Mouse (Mus musculus): ENCODE results near the gene Nkx2-9.
A peak's percentile ranks its signal among the peaks of the same experiment; 100 is the strongest.

Nkx2-9 gene

DNA sequence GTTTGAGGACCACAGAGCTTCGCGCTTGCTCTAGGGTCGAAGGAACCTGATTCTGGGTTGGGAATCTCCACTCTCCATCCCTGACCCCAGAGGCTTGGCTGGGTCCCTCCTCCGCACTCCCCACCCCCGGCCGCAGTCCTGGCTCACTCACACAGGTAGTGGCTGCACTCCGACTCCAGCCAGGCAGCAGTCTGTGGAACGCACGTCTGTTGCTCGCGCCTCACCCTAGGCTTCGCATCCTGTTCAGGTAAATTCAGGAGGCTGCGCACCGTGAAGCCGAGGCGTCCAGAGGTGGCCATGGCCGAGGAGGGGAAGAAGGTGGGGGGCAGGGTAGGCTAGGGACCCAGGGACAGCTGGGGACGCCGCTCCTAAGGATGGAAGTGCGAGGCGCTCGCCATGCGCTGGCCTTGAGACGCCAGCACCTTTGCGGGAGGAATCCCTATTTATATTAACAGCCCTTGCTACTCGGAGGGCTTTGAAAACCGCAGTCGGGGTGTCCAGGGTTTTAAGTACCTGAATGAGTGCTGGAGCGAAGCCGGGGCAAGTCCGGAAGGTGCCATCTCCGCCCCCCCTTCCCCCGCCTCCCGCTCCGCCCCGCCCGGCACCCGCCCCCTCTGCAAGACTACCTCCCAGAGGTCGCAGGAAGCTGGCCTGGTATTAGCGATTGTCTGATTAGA lies at the start of gene Nkx2-9:
Nkx2-9 (minus strand) TSS at position 524 of the 677 bp plus-strand sequence.
- peak; percentile 51 for DNase-seq (ENCODE audit: low read depth, low spot score)

DNA sequence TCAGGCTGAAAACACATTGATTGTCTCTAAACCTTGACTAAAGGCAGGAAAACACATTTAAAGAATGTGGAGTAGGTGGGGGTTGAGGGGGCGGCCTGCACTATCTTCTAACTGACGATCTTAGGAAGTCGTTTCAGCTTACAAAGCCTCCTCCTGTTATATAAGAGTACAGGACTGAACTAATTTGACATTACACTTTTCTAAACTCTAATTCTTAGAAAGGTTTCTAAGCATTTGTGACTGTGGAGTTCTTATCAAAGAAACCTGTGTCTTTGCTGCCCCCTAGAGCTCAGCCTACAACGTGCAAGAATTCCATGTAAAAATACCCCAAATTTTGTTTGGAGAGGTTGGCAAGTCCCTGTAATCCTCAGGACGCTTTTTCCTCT lies 24.1 kb upstream of the Nkx2-9 start:
- peak; percentile 76 for DNase-seq (ENCODE audit: low read depth, low spot score)

DNA sequence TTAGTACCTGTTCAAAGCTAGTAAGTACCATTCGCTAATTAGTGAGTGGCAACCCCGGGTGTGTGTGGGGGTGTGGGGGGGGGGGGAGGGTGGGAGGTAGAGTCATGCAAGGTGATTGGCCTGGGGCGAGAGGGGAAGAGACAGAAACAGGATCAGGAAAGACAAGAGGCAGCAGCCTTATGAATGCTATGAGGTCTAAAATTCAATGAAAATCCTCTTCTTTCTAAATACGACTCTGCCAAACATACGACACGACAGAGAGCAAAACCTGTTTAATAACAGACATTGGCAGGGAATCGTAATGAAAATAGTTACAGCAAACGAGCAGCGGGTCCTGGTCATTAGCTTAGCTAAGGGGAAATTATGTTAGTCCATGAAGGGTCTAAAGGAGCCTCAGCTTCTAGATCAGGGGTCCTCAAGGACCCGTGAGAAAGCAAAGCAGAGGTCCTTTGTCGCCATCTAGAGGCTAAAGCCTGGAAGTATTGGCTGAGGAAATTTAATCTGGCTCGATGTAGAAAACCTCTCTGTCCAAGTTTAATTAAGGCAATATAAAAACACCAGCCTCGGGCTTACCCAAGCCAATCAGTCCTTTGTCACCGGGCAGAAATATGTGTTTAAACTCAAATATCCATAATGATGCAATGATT lies 23.6 kb upstream of the Nkx2-9 start:
- peak; percentile 71 for DNase-seq (ENCODE audit: low read depth, low spot score)

DNA sequence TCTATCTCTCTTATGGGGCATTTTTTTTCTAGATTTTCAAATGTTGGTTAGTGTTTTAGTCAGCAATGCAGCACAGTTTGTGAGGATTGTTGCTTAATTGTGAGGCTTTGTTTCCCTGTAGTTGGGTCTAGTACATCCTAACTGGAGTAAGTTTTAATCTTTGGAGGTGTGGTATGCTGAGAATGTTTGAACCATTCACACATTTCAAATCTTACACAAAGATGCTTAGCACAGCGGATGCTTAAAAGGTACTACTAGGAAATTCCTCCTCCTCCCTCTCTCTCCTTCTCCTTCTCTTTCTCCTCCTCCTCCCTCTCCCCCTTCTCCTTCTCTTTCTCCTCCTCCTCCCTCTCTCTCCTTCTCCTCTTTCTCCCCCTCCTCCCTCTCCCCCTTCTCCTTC lies 3.0 kb upstream of the Nkx2-9 start:
- no peak for DNase-seq (ENCODE audit: low read depth, low spot score)

DNA sequence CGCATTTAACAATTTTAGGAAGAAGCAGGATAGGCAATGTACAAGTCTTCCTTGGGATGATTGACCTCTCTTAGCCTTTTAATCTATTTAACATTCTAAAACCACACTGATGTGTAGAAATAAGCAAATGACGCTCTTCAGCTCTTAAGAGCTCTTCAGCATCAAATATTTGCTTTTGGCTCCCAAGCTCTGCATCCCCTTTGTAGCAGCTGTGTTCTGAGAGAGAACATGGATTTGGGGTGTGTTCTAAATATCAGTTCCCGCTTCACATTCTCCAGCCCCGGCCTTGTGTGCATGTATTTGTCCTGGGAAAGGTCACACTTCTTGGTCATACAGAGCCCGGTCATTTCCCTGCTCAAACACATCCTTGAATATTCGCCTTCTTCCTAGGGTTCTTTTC lies 2.3 kb upstream of the Nkx2-9 start:
- DNase-seq (ENCODE audit: low read depth, low spot score): no peak

DNA sequence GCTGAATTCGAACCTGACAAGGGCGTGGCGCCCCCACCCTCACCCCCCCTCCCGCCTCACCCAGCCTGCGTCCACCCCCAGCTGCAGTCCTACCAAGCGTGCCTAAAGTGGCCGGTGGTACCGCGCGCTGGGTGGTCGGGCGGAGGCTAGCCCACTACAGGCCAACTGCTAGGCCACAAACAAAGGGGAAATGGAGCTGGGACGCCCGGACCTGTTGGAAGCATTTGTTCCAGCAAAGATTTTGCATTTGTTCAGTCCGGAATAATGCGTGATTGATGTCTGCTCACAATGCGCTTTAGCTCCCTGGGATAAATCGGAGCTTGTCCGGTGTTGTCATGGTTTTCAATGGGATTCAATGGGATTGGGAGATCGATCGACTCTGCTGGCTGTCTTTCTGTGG lies 1.4 kb upstream of the Nkx2-9 start:
- DNase-seq (ENCODE audit: low read depth, low spot score): peak; percentile 72

DNA sequence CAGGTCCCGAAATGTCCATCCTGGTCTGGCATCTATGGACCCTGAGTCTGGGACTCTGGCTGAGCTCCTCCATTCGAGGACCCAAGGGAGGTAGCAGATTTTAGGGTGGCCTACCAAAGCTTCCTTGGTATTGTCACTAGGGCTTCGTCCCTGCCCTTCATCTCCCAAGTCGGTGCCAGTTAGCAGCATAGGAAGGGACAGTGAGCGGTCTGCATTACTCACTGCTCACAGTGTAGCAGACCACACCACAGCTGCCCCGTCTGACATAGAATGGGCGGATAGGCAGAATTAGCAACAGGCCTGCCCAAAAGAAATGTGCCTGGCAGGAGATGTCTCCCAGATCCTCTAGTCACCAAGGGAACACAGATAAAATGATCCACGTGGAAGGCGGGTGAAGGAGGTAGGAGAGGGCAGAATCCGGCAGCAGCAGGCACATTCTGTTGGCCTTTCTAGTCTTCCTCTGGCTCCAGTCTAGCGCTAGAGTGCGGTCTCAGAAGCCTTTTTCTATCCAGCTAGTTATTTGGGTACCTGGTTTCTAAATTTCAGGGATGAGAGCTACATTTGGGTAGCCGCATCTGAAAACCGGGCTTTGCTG lies 929 bp upstream of the Nkx2-9 start:
- DNase-seq (ENCODE audit: low read depth, low spot score): peak; percentile 48

DNA sequence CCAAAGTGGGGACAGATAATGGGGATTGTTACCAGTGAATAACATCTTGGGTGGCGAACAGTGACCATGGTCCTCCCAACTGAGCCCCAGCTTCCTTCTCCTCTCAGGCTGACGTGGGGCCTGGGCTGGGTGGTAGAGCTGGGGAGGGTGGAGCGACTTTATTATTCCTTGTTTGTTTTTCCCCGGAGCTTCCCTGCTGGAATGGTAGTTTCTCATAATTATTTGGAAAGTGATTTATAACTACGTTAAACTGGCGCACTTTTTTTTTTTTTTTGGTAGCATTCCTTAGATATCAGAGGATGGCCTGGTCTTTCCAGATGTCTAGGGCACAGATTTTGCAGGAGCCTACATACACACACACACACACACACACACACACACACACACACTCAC lies 350 bp upstream of the Nkx2-9 start:
- no peak for DNase-seq (ENCODE audit: low read depth, low spot score)

DNA sequence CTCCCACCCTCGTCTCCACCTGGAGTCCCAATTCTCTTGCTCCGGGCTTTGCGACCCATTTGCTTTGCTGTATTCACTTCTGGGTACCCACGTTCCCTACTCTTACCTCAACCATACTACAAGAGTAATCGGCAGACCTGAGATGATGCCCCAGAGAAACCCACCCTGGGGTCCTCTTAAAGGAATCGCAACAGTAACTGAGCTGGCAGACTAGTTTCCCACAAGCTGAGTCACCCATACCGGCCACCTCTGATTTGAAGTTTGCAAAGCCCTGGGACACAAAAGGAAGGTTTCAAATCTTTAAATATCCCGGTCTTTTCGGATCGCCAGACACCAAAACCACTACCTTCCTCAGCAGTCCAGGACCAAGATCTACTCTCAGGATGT lies 742 bp downstream of the Nkx2-9 start:
- DNase-seq (ENCODE audit: low read depth, low spot score): no peak

DNA sequence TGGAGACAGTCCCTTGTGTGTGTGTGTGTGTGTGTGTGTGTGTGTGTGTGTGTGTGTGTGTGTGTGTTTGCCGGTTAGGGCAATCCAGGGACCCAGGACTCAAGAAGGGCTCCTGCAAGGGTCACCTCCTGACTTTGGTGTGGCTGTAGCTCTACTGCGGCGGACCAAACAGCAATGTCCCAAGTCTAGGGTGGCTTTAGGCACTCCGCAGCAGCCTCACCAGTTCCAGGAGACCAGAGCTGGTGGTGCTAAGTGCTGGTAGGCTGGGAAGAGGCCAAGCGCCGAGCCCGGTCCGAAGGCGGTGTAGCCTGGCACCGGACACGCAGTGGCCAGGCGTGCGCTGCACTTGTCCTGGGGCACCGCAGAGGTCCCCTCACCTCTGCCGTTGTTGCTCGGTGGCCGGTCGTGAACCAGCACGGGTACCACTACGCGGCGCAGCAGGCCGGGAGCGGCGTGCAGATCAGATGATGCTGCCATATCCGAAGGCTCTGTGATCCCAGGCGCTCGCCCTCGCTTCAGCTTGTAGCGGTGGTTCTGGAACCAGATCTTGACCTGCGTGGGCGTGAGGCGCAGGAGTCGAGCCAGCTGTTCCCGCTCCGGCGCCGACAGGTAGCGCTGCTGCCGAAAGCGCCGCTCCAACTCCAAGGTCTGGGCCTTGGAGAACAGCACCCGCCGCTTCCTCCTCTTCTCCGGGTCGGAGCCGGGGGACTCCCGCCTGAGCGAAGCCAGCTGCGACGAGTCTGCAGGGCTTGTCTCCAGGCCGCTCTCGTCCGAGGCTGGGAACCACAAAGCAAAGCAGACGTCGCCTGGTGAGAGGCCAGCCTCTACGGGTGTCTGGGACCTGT lies 1.4 kb downstream of the Nkx2-9 start:
- peak; percentile 52 for DNase-seq (ENCODE audit: low read depth, low spot score)

DNA sequence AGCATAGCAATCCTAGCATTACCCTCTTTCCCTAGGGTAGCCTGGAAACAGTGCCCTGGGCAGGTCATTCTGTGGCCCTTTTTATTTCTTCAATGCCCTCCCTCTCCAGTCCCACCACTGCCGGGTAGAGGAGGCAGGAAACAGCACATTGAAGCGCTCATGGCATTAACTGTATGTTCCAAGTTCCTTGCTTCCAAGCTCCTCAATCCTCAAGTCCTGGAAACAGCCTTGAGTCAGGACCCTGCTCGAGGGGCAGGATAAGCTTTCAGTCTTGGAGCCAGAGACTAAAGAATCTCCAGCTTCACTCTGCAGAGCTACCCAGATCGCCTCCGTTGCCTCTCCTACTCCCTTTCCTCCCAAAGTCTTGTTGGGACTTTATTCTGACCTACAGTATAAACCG lies 2.2 kb downstream of the Nkx2-9 start:
- no peak for DNase-seq (ENCODE audit: low read depth, low spot score)

DNA sequence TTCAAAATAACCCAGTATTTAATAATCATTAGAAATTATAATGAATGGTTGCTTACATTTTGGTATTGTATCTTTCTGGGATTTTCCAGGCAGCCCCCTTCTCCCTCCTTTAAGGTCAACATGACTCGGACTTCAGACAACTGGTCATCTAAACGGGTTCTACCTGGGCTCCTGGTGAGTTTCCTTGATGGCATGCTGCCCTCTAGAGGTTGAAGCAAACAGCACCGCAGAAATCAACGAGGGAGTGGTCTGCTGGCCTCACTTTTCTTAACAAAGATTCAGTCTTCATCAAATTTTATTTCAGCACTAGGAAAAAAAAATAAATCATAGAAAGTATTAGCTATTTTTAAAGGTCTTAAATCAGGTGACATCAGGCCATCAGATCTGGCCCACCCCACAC lies 21.4 kb downstream of the Nkx2-9 start:
- peak; percentile 22 for DNase-seq (ENCODE audit: low read depth, low spot score)

DNA sequence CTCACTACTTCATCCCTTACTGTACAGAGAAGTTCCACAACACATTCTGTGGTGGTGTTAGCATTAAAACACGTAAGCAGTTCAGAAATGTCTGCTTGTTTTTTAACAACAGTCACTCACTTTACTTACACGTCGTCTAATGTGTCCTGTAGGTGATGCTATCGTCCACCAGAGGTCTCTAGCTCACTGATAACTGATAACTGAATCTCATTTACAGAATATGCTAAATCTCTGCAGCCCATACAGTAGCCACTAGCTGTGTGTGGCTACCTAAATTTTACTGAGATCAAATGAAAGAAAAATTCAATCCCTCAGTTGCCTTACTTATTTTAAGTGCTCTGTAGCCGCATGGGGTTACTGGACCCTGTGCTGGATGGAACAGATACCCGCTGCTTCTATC lies 25.3 kb downstream of the Nkx2-9 start:
- peak; percentile 25 for DNase-seq (ENCODE audit: low read depth, low spot score)

Measured in R1 (cell line).